Mouse (Mus musculus) intestine, embryonic 15.5 days (tissue): ENCODE data around the gene Ccz1. TPM values are rescaled to one million over a fixed set of nuclear protein-coding genes. Genes with fewer than 3 reads are reported as not detected.

ENCODE experiments used
- ATAC-seq: fragments of 200-750 bp; cut with Nextera tagmentation; 2 replicates; pipeline ENCODE4 v1.8.0; 2017; ENCODE audit warnings: moderate TSS enrichment, moderate library complexity
- H3K27ac ChIP-seq: fragments of 300-500 bp; sonication (generic); 2 replicates; pipeline ENCODE4 v1.5.1; 2015; ENCODE audit warnings: mild to moderate bottlenecking, inconsistent platforms
- H3K27me3 ChIP-seq: fragments of 300-500 bp; sonication (generic); replicated peaks from 2 replicates; pipeline ENCODE4 v1.6.1; 2015; ENCODE audit warnings: inconsistent platforms
- H3K36me3 ChIP-seq: fragments of 300-500 bp; sonication (generic); 2 replicates; pipeline ENCODE4 v1.6.1; 2015; ENCODE audit warnings: inconsistent platforms
- H3K4me1 ChIP-seq: fragments of 300-500 bp; sonication (generic); replicated peaks from 2 replicates; pipeline ENCODE4 v1.6.1; 2015; ENCODE audit warnings: inconsistent platforms
- H3K4me2 ChIP-seq: fragments of 300-500 bp; sonication (generic); replicated peaks from 2 replicates; pipeline ENCODE4 v1.6.1; 2015; ENCODE audit warnings: mild to moderate bottlenecking, inconsistent platforms
- H3K4me3 ChIP-seq: fragments of 300-500 bp; sonication (generic); replicated peaks from 2 replicates; pipeline ENCODE4 v1.5.1; 2015; ENCODE audit warnings: inconsistent platforms
- H3K9ac ChIP-seq: fragments of 300-500 bp; sonication (generic); 2 replicates; pipeline ENCODE4 v1.6.1; 2015; ENCODE audit warnings: inconsistent platforms
- H3K9me3 ChIP-seq: fragments of 300-500 bp; sonication (generic); 2 replicates; pipeline ENCODE4 v1.6.1; 2016; ENCODE audit warnings: inconsistent platforms
- WGBS: fragments of 180-500 bp; shearing (Covaris S2); methylation state at CpG from one replicate; pipeline ENCODE4 v1.1.7; 2015; 5-methylcytosine and 5-hydroxymethylcytosine counted together
- polyA plus RNA-seq: library from polyadenylated mRNA; unstranded; fragments of >200 nt; fragmentation: Nextera tagmentation; extraction: Ambion mirVana; gene quantifications from 2 replicates; pipeline ENCODE4 v1.2.1, GENCODE M21; 2015

The Ccz1 gene
- polyA plus RNA-seq = 69.0 and 75.7 TPM in 2 replicates

DNA sequence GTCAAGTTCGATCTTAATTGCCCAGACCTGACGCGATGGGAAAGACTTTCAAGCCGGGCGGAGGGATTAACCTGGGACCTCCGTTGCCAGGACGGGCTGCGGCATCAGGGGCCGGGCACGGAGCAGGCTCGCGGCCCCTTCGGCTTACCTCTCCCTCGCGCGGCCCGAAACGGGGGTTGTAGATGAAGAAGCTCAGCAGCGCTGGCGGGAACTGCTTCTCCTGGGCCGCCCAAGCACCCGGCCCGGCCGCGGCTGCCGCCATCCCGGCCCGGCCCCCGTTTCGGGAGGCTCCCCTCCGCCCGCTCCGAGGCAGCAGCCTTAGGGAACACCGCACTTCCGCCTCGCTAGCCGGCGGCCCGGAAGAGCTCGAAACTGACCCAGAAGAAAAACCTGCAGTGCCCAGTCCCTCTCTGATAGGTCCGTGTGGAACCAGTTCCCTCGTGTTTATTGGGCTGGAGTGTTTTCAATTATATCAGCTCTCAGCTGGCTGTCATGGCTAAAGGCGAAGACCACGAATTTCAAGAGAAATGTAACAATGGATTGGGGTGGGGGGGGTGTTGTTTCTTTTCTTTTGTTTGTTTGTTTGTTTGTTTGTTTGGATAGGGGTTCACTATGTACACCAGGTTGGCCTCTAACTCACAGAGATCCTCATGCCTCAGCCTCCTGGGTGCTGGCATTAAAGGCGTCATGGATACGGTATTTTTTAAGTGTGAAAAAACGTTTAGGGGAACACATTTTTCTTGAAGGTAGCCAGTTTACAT lies at the start of gene Ccz1:
Gene Ccz1 (minus strand): TSS at position 327 of the 761 bp plus-strand sequence.
- peak within 1 kb of the TSS; percentile 91 for H3K9ac ChIP-seq
- peak within 1 kb of the TSS; percentile 47 for H3K4me2 ChIP-seq
- 3% methylated on average over 46 of the region's 47 CpGs for WGBS
- H3K4me1 ChIP-seq = no peaks in the 10 kb centered on the region
- peak; percentile 99 for ATAC-seq
- H3K27me3 ChIP-seq = no peaks in the 10 kb centered on the region
- H3K36me3 ChIP-seq = peaks cover 5% of the 10 kb centered on the region; the same call in 1 of the 2 replicates
- no peaks in the 10 kb centered on the region for H3K9me3 ChIP-seq
- peak within 1 kb of the TSS; percentile 86 for H3K27ac ChIP-seq
- H3K4me3 ChIP-seq = peak within 1 kb of the TSS; percentile 99

DNA sequence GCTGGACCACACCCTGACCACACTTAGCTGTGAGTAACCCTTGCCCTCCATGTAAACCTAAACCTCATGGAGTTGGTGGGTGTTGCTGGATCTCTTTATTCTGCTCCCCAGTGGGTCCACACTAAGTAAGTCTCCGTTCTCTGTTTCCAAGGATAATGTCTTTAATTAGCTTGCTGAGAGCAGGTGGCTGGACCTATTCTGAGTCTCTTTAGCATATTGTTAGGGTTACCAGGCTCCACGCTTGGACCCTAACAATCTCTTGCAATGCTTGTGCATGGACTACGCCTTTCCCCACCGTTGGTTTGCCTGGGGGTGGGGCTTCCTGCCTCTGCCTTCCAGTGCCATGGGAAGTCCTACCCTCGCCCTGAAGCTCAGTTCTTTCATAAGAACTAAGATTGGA lies 49.4 kb upstream of the Ccz1 start:
- Histone ChIP-seq H3K27me3 (no peaks in the 10 kb centered on the region; the same call in 1 of the 2 replicates), H3K9me3 (no peaks in the 10 kb centered on the region), H3K4me3 (no peak overlapping the region), H3K4me2 (no peak overlapping the region), H3K36me3 (no peaks in the 10 kb centered on the region), H3K9ac (no peak overlapping the region), H3K4me1 (no peaks in the 10 kb centered on the region), H3K27ac (no peak overlapping the region)
- no peak for ATAC-seq
- WGBS = 73% methylated on average over 5 of the region's 5 CpGs

DNA sequence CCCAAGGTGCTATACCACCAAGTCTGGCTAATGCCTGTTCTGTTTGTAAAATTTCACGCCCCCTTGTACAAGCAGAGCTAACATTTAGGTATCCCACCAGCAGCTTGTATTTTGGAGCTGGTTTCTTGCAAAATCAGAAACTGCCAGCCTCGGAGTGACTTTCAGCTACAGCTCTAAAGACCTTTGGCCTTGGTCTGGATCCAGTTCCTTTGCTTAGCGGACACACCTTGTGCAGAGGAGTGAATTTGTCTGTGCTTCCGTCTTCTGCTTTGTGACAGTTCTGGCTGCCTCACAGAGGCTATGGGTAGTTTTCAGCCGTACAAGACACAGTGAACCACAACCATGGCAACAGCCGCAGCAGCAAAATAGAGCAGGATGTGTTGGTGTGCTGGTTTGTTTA lies 39.7 kb upstream of the Ccz1 start:
- H3K4me1 ChIP-seq = no peaks in the 10 kb centered on the region
- H3K4me2 ChIP-seq = no peak overlapping the region
- no peaks in the 10 kb centered on the region for H3K9me3 ChIP-seq
- H3K27ac ChIP-seq = no peak overlapping the region
- H3K4me3 ChIP-seq = no peak overlapping the region
- H3K36me3 ChIP-seq = no peaks in the 10 kb centered on the region
- peak; percentile 49; the same call in 1 of the 2 replicates for ATAC-seq
- no peaks in the 10 kb centered on the region for H3K27me3 ChIP-seq
- WGBS = 79% methylated on average over 6 of the region's 6 CpGs
- H3K9ac ChIP-seq = no peak overlapping the region

DNA sequence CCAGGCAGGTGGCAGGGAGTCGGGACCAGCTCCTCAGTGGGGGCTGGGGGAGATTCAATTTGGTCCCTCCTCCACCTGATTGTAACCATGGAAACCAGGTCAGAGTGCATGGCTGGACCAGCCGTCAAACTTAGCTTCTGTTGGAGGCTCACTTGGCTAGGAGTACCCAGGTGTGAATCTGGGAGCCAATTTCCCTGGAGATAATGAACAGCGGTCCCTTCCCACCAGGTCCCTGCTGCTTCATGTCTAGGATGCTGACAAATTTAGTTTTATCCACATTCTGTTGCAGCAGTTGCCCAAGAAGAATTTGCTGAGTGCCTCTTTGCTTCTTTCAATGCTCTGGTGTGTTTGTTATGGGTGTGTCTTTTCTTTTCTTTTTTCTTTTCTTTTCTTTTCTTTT lies 38.8 kb upstream of the Ccz1 start:
- ATAC-seq = no peak
- H3K27me3 ChIP-seq = no peaks in the 10 kb centered on the region
- H3K4me3 ChIP-seq = no peak overlapping the region
- WGBS = 34% methylated on average over 3 of the region's 3 CpGs
- no peak overlapping the region for H3K27ac ChIP-seq
- no peaks in the 10 kb centered on the region for H3K4me1 ChIP-seq
- no peak overlapping the region for H3K9ac ChIP-seq
- no peaks in the 10 kb centered on the region for H3K9me3 ChIP-seq
- no peak overlapping the region for H3K4me2 ChIP-seq
- no peaks in the 10 kb centered on the region for H3K36me3 ChIP-seq

DNA sequence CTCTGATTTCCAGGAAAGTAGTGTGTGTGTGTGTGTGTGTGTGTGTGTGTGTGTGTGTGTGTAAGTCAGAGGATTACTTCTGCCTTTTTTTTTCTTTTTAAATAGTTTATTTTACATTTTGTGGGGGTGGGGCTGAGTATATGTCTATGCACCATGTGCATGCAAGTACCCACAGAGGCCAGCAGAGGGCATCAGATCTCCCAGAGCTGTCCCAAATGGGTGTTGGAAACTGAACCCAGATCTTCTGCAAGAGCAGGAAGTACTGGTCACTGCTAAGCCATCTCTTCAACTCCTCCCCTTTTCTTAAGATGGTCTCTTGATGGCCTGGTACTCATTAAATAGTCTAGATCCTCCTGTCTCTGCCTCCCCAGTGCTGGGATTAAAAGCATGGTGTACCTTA lies 36.6 kb upstream of the Ccz1 start:
- Histone ChIP-seq H3K4me2 (no peak overlapping the region), H3K4me3 (no peak overlapping the region), H3K27me3 (no peaks in the 10 kb centered on the region), H3K9ac (no peak overlapping the region), H3K27ac (no peak overlapping the region), H3K9me3 (no peaks in the 10 kb centered on the region), H3K36me3 (no peaks in the 10 kb centered on the region), H3K4me1 (0 out of 2 replicates have a peak, but pooled peaks cover 2% of the 10 kb centered on the region)
- no peak for ATAC-seq

DNA sequence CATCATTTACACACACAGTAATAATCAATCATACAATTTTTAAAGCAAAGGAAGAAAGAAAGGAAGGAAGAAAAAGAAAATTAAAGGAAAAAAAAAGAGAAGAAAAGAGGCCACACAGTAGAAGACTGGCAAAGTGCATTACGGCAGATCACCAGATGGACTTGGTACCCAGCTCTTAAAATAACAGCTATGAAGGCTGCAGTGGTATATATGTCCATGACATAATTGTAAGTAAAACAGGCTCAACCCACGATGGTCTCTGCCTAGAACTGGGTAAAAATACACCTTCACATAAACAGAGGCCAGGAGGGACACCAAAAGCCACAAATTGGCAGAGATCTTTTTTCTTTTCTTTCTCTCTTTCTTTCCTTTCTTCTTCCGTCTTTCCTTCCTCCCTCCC lies 35.2 kb upstream of the Ccz1 start:
- Histone ChIP-seq H3K4me1 (0 out of 2 replicates have a peak, but pooled peaks cover 2% of the 10 kb centered on the region), H3K9ac (no peak overlapping the region), H3K4me3 (no peak overlapping the region), H3K27ac (no peak overlapping the region), H3K27me3 (no peaks in the 10 kb centered on the region), H3K36me3 (no peaks in the 10 kb centered on the region), H3K9me3 (no peaks in the 10 kb centered on the region), H3K4me2 (no peak overlapping the region)
- no peak for ATAC-seq
- 68% methylated on average over 3 of the region's 3 CpGs for WGBS

DNA sequence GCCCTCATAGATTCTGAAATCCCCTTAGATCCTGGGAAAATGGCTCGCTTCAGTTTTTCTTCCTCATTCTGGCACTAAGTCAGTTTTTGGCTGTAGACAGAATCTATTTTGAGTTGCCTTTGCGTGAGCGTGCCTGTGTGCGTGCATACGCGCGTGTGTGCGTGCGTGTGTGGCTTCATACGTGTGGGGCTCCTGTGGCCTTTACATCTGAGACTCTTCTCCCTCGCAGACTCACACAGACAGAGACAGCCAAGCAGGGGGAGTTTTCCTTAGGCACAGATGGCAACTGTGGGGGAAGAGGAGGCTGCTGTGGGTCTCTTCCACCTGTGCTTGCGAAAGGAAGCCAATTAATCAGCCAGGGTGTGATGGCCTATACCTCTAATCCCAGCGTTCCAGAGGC lies 32.6 kb upstream of the Ccz1 start:
- WGBS = 55% methylated on average over 13 of the region's 13 CpGs
- no peak for ATAC-seq
- H3K36me3 ChIP-seq = no peaks in the 10 kb centered on the region

DNA sequence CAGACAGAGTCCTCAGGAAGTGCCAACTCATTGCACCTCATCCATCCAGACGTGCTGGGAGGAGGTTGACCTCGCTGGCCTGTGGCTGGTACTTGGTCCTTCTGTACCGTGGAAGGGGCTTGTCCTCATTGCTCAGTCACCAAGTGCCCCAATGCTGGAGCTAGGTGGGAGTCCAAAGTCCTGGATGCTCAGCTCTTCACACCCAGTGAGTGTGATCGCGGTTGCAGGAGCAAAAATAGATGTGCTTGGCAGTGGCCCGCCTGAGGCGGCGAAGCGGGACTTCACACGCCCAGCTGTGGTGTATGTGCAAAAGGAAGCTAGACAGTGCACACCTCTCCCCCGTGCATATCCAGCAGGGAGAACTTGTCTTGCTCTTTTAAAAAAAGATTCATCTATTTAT lies 28.5 kb upstream of the Ccz1 start:
- 80% methylated on average over 11 of the region's 11 CpGs for WGBS
- H3K27me3 ChIP-seq = no peaks in the 10 kb centered on the region
- no peak overlapping the region for H3K9ac ChIP-seq
- no peak overlapping the region for H3K4me3 ChIP-seq
- H3K4me2 ChIP-seq = no peak overlapping the region
- 0 out of 2 replicates have a peak, but pooled peaks cover 2% of the 10 kb centered on the region for H3K4me1 ChIP-seq
- H3K27ac ChIP-seq = no peak overlapping the region
- ATAC-seq = no peak
- no peaks in the 10 kb centered on the region for H3K9me3 ChIP-seq
- H3K36me3 ChIP-seq = no peaks in the 10 kb centered on the region

More for the DNA sequence above, 32.6 kb upstream of the Ccz1 start:
- Histone ChIP-seq H3K4me1 (0 out of 2 replicates have a peak, but pooled peaks cover 2% of the 10 kb centered on the region), H3K9me3 (no peaks in the 10 kb centered on the region), H3K4me2 (no peak overlapping the region), H3K27ac (no peak overlapping the region), H3K27me3 (no peaks in the 10 kb centered on the region), H3K4me3 (no peak overlapping the region), H3K9ac (no peak overlapping the region)

DNA sequence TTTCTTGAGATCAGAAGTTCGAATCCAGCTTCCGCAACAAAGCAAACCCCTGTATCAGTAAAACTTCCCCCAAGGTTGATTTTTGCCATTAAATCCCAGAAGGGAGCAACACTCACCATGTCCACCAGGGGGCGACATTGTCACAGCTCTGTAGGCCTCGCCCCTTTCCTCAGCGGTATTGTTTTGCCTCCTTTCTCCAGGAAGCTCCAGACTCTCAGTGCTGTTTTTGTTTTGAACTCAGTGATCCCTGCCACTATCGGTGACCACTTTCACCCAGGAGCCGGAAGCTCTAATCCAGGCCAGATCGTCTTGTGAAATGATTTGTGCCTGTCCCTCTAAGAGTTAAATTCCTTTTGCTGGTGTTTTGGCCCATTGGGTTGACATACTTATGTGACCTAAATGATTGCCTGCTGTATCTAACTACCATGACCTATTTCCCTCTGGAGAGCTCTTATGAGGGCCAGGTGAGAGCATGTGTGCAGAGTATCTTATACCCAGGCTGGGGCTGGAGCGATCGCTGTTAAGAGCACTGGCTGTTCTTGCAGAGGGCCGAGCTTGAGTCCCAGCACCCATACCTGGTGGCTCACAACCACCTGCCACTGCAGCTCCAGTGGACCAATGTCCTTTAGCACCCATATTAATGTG lies 26.2 kb upstream of the Ccz1 start:
- whole genome bisulfite sequencing = 46% methylated on average over 11 of the region's 11 CpGs
- no peaks in the 10 kb centered on the region for H3K27me3 ChIP-seq
- no peak overlapping the region for H3K4me2 ChIP-seq
- H3K27ac ChIP-seq = no peak overlapping the region
- H3K36me3 ChIP-seq = no peaks in the 10 kb centered on the region
- no peak overlapping the region for H3K9ac ChIP-seq
- no peaks in the 10 kb centered on the region for H3K9me3 ChIP-seq
- H3K4me3 ChIP-seq = no peak overlapping the region
- H3K4me1 ChIP-seq = no peaks in the 10 kb centered on the region
- peak; percentile 34; the same call in 1 of the 2 replicates for ATAC-seq

DNA sequence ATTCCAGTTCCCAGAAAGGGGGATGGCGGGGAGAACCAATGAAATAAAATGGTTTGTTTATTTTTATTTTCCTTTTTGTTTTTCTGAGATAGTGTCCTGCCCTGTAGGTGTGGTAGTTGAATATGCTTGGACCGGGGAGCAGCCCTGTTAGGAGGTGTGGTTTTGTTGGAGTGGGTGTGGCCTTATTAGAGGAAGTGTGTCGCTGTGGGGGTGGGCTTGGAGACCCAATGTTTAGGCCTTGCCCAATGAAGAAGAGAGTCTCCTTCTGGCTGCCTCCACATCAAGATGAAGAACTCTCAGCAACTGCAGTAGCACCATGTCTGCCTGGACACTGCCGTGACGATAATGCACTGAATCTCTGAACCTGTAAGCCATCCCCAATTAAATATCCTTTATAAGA lies 25.2 kb upstream of the Ccz1 start:
- Histone ChIP-seq H3K9ac (no peak overlapping the region), H3K4me3 (no peak overlapping the region), H3K27me3 (no peaks in the 10 kb centered on the region), H3K36me3 (no peaks in the 10 kb centered on the region), H3K4me2 (no peak overlapping the region), H3K27ac (no peak overlapping the region), H3K9me3 (no peaks in the 10 kb centered on the region), H3K4me1 (no peaks in the 10 kb centered on the region)
- 84% methylated on average over 5 of the region's 5 CpGs for WGBS
- no peak for ATAC-seq

DNA sequence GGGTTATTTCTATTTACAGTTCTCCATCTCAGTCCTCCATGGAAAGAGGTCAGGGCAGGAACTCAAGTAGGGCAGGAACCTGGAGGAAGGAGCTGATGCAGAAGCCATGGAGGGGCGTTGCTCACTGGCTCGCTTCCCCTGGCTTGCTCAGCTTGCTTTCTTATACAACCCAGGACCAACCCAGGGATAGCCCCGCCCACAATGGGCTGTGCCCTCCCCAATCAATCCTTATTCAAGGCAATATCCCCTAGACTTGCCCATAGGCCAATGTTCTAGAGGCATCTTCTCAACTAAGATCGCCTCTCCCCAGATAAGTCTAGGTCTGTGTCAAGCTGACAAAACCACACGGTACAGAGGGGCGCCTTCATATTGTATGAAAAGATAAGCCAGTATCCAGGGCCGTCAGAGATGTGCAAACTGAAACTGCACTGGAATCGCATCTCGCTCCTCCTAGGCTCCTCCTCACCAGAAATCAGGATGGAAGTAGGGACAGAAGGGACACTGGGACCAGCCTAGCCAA lies 24.5 kb upstream of the Ccz1 start:
- Histone ChIP-seq H3K4me1 (no peaks in the 10 kb centered on the region), H3K36me3 (no peaks in the 10 kb centered on the region), H3K9ac (no peak overlapping the region), H3K4me3 (no peak overlapping the region), H3K4me2 (no peak overlapping the region), H3K9me3 (no peaks in the 10 kb centered on the region), H3K27me3 (no peaks in the 10 kb centered on the region), H3K27ac (no peak overlapping the region)
- ATAC-seq = no peak
- 76% methylated on average over 9 of the region's 9 CpGs for WGBS

DNA sequence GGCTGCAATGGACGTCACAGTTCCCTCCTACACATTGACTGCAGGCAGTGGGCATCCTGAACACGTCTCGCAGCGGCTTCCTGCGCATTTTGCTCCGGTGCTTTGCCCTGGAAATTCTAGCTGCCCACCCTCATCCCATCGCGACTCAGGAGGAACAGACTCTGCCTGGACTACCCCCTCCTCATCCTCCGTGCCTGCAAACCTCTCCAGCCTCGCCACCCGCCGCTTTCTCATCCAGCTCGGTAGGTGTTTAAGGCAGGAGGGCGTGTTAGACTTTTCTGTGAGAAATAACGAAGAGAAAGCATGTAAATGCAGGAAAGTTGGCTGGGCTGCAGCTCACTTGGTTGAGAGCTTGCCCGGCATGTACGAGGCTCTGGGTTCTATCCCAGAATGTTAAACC lies 22.3 kb upstream of the Ccz1 start:
- 54% methylated on average over 17 of the region's 17 CpGs for WGBS
- no peaks in the 10 kb centered on the region for H3K36me3 ChIP-seq
- no peak overlapping the region for H3K4me2 ChIP-seq
- no peaks in the 10 kb centered on the region for H3K4me1 ChIP-seq
- H3K27ac ChIP-seq = no peak overlapping the region
- no peak overlapping the region for H3K9ac ChIP-seq
- ATAC-seq = no peak
- no peaks in the 10 kb centered on the region for H3K27me3 ChIP-seq
- H3K9me3 ChIP-seq = no peaks in the 10 kb centered on the region
- no peak overlapping the region for H3K4me3 ChIP-seq
